8 mouse cellular contexts compared by ENCODE assay signal in genomic region chr10:81320550-81321347, GRCm38 (mm10). TPM values are rescaled to one million over a fixed set of nuclear protein-coding genes. Genes with fewer than 3 reads are reported as not detected.
A peak's percentile ranks its signal among the peaks of the same experiment; 100 is the strongest.
DNase-seq lines count a peak whose midpoint lies in the region; ATAC-seq lines count a peak whose summit lies in the region.

TSS of gene Cactin (plus strand) at chr10:81321103.

- H3K4me3 ChIP-seq in hindbrain, embryonic 11.5 days (ENCODE audit: low read depth, low read length), result peak within 1 kb of the TSS; percentile 99

- H3K36me3 ChIP-seq in hindbrain, embryonic 11.5 days (ENCODE audit: control insufficient read depth, insufficient read depth, low read length), result peaks cover 16% of the 10 kb centered on the region

- H3K9me3 ChIP-seq in hindbrain, embryonic 11.5 days (ENCODE audit: control insufficient read depth, low read length), result no peaks in the 10 kb centered on the region

- peak within 1 kb of the TSS; percentile 80 for H3K27ac ChIP-seq in hindbrain, embryonic 11.5 days (ENCODE audit: low read depth, low read length)

- H3K4me1 ChIP-seq in hindbrain, embryonic 11.5 days (replicated peaks; ENCODE audit: control insufficient read depth, insufficient read depth, low read length), result peaks cover 15% of the 10 kb centered on the region

- no peaks in the 10 kb centered on the region for H3K27me3 ChIP-seq in hindbrain, embryonic 11.5 days (ENCODE audit: control insufficient read depth, insufficient read depth, low read length)

- peak; percentile 94 for ATAC-seq in hindbrain, embryonic 11.5 days (ENCODE audit: low FRiP score)

- H3K4me2 ChIP-seq in hindbrain, embryonic 11.5 days (replicated peaks; ENCODE audit: low read depth, low read length), result peak within 1 kb of the TSS; percentile 78

- under 1% methylated on average over 68 of the region's 68 CpGs for WGBS in hindbrain, embryonic 11.5 days

- peak; percentile 100 for DNase-seq in Muller cell, postnatal 12 days (ENCODE audit: inconsistent ontology term)
- peak; percentile 100 for DNase-seq in cerebellum, adult 9-11 months
- DNase-seq in frontal cortex, adult 2 months (ENCODE audit: extremely low spot score in 1 of 2, low spot score in 1 of 2), result peak; percentile 99
- peak; percentile 100 for DNase-seq in hindbrain, embryonic 11.5 days (ENCODE audit: low spot score)
- DNase-seq in layer of hippocampus, postnatal 10 days (ENCODE audit: low spot score in 2 of 2), result peak; percentile 98 to 99
- DNase-seq in lung, postnatal 10 days, result peak; percentile 100
- DNase-seq in ovary, postnatal 36 days (ENCODE audit: low spot score), result peak; percentile 99
- DNase-seq in thymus, postnatal 25 days, result peak; percentile 99

- H3K9ac ChIP-seq in hindbrain, embryonic 11.5 days (ENCODE audit: low read depth, low read length), result peak within 1 kb of the TSS; percentile 90

RNA-seq across cellular contexts. Expression of gene Cactin, which starts in this region (rescaled TPM):
- 31.5 and 31.9 TPM in 2 replicates for polyA plus RNA-seq in frontal cortex, adult 2 months (2012; rRNA removed)
- 26.0 and 28.9 TPM in 2 replicates for polyA plus RNA-seq in hindbrain, embryonic 11.5 days (2014; fragmentation: Nextera tagmentation; extraction: Ambion mirVana)
- 10 to 100 TPM; 24.7 to 25.6 TPM for total RNA-seq in layer of hippocampus, postnatal 10 days (2021)

Comparison
In these comparisons a context has a peak if more than half of its experiments do, and no peak if none do; other contexts are left out.
1. Peak in every context shown above with its lines: DNase-seq, ATAC-seq, H3K4me3 ChIP-seq and H3K27ac ChIP-seq.